Mouse (Mus musculus): Measurements from ENCODE around the gene Brd3.
"Not testable (repeated sequence)": the region's sequence is repeated elsewhere in the genome, so short reads cannot be mapped to it uniquely, and the experiment has no call there.

- not testable (repeated sequence) for TF ChIP-seq CTCF, EP300 (IDR thresholded peaks at IDR 0.05; ENCODE audit: low read depth)
Observed at GRCm38 (mm10) chr2:27506658-27507057, 804 bp downstream of the Brd3 start.
